Mouse (Mus musculus) urinary bladder, adult 2 months (tissue): ENCODE results near the gene Camkmt. TPM values are rescaled to one million over a fixed set of nuclear protein-coding genes. Genes with fewer than 3 reads are reported as not detected.

Experiments used
- DNase-seq: peaks from one replicate; pipeline ENCODE4 v3.0.0; 2022; ENCODE audit warnings: low spot score
- polyA plus RNA-seq: library from polyadenylated mRNA; depleted of rRNA; stranded (reverse); fragments of >200 nt; gene quantifications from 2 replicates; pipeline ENCODE4 v1.2.3, GENCODE M21; 2012

The Camkmt gene
- polyA plus RNA-seq, 1 experiment, result 2.7 TPM

- no peak for DNase-seq
Measured at GRCm38 (mm10) chr17:85089621-85090020, 731 bp upstream of the Camkmt start.

GRCm38 (mm10) chr17:85091762-85092161 is 1.4 kb downstream of the Camkmt start:
- no peak for DNase-seq

- DNase-seq, result no peak
Measured at GRCm38 (mm10) chr17:85096396-85096795, 6.0 kb downstream of the Camkmt start.

GRCm38 (mm10) chr17:85098677-85099323 is 8.4 kb downstream of the Camkmt start:
- no peak for DNase-seq

- DNase-seq, result no peak
Measured at GRCm38 (mm10) chr17:85100232-85100631, 9.9 kb downstream of the Camkmt start.

GRCm38 (mm10) chr17:85101751-85102150 is 11.4 kb downstream of the Camkmt start:
- no peak for DNase-seq

GRCm38 (mm10) chr17:85103310-85103709 is 13.0 kb downstream of the Camkmt start:
- DNase-seq, result no peak

GRCm38 (mm10) chr17:85110640-85111039 is 20.3 kb downstream of the Camkmt start:
- no peak for DNase-seq

GRCm38 (mm10) chr17:85113441-85113840 is 23.1 kb downstream of the Camkmt start:
- DNase-seq, result no peak

GRCm38 (mm10) chr17:85116643-85117042 is 26.3 kb downstream of the Camkmt start:
- DNase-seq, result peak; percentile 26

- no peak for DNase-seq
Measured at GRCm38 (mm10) chr17:85138393-85138792, 48.0 kb downstream of the Camkmt start.

- no peak for DNase-seq
Measured at GRCm38 (mm10) chr17:85141621-85142020, 51.3 kb downstream of the Camkmt start.

GRCm38 (mm10) chr17:85142495-85143111 is 52.3 kb downstream of the Camkmt start:
- no peak for DNase-seq

- DNase-seq, result no peak
Measured at GRCm38 (mm10) chr17:85144141-85144540, 53.8 kb downstream of the Camkmt start.

- no peak for DNase-seq
Measured at GRCm38 (mm10) chr17:85148348-85148747, 58.0 kb downstream of the Camkmt start.

- DNase-seq, result no peak
Measured at GRCm38 (mm10) chr17:85149211-85149738, 58.9 kb downstream of the Camkmt start.

GRCm38 (mm10) chr17:85151264-85151663 is 60.9 kb downstream of the Camkmt start:
- no peak for DNase-seq

GRCm38 (mm10) chr17:85158202-85158601 is 67.8 kb downstream of the Camkmt start:
- no peak for DNase-seq

- DNase-seq, result no peak
Measured at GRCm38 (mm10) chr17:85159526-85159925, 69.2 kb downstream of the Camkmt start.

- DNase-seq, result no peak
Measured at GRCm38 (mm10) chr17:85160786-85161185, 70.4 kb downstream of the Camkmt start.

GRCm38 (mm10) chr17:85162569-85163271 is 72.4 kb downstream of the Camkmt start:
- DNase-seq, result no peak

- DNase-seq, result no peak
Measured at GRCm38 (mm10) chr17:85163272-85163610, 72.9 kb downstream of the Camkmt start.

- no peak for DNase-seq
Measured at GRCm38 (mm10) chr17:85168761-85169160, 78.4 kb downstream of the Camkmt start.
